Mouse (Mus musculus) granulocyte monocyte progenitor cell, adult 5-6 weeks (primary cell): ENCODE data around the gene Pdcd7. TPM values are rescaled to one million over a fixed set of nuclear protein-coding genes. Genes with fewer than 3 reads are reported as not detected.
"Not testable (repeated sequence)": the region's sequence is repeated elsewhere in the genome, so short reads cannot be mapped to it uniquely, and the experiment has no call there.

Source experiments
- ATAC-seq: replicated peaks from 2 replicates; pipeline ENCODE4 v1.8.0; 2016; ENCODE audit warnings: mild to moderate bottlenecking, moderate TSS enrichment, inconsistent platforms; ENCODE audit not compliant: poor library complexity, severe bottlenecking
- total RNA-seq, 2 experiments: library from RNA; stranded (forward) in 1 of 2; stranded (reverse) in 1 of 2; fragments of 200-712, 200-1000 nt in 1 of 2; fragments of >200 nt in 1 of 2; fragmentation: Nextera tagmentation in 1 of 2; gene quantifications; 2 replicates each; pipeline ENCODE4 v1.2.3; 2014 to 2017

Gene Pdcd7
- total RNA-seq (2014; fragmentation: Nextera tagmentation) (11.3 and 14.7 TPM in 2 replicates), total RNA-seq (2017) (23.0 and 40.2 TPM in 2 replicates)

DNA sequence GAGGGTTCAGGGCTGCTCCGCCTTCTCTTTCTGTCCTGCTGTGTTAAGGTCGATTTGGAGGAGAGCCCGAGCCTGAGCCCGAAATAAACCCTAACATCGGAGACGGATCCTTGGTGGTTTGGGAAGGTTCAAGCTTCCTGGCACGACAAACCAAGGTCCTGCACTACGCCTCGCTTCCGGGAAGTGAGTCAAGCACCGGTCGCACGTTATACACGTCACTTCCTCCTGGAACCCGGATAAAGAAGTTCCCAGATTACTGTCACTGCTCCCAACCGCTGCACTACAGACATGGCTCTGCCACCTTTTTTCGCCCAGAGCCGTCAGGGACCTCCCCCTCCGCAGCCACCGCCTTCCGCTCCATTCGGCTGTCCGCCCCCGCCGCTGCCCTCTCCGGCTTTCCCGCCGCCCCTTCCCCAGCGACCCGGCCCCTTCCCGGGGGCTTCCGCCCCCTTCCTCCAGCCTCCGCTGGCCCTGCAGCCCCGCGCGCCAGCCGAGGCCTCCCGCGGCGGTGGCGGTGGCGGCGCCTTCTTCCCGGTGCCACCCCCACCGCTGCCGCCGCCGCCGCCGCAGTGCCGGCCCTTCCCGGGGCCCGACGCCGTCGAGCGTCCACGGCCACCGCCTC, at the start of gene Pdcd7:
TSS of gene Pdcd7 (plus strand) at position 251 of the 622 bp plus-strand sequence.
- peak; percentile 98 for ATAC-seq

DNA sequence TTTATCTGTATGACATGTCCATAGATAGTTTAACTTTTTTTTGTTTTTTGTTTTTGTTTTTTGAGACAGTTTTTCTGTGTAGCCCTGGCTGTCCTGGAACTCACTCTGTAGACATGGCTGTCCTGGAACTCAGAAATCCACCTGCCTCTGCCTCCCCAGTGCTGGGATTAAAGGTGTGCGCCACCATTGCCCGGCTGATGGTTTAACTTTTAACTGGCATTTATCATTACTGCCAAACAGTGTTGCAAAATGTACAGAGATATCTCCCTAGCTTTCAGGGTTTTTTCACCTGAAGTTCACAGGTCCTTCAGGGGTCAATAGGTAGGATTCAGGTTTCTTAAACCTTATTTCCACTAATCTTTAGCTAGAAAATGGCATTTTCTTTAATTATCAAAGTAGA, 48.8 kb upstream of the Pdcd7 start:
- ATAC-seq, result no peak

DNA sequence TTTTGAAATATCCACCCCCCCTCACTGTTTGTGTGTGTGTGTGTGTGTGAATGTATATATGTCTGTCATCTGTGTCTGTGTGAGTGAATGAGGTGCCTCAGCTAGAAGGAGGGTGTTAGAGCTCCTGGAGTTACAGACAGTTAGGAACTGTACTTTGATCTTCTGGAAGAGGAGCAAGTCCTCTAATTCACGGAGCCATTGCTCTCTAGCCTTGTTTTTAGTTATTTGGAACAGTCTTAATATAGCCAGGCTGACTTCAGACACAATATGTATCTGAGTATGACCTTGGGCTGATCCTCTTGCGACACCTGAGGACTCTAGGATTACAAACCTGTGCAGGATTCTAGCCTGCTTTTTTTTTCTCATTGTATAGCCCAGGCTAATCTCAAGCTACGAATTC, 47.1 kb upstream of the Pdcd7 start:
- ATAC-seq, result no peak

DNA sequence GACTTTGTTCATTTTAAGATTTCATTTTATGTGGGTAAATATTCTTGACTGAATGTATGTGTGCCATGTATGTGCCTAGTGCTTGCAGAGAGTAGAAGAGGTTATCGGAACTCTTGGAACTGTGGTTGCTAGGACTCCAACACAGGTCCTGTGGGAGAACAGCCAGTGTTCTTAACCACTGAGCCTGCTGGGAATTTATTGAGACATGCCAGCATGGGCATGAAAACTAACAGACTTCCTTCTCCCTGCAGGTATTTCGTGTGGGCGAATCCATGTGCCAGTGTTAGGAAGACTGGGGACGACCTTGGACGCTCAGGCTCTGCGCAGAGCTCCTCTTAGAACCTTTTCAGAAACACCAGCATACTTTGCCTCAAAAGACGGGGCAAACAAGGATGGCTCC, 46.3 kb upstream of the Pdcd7 start:
- ATAC-seq, result no peak

DNA sequence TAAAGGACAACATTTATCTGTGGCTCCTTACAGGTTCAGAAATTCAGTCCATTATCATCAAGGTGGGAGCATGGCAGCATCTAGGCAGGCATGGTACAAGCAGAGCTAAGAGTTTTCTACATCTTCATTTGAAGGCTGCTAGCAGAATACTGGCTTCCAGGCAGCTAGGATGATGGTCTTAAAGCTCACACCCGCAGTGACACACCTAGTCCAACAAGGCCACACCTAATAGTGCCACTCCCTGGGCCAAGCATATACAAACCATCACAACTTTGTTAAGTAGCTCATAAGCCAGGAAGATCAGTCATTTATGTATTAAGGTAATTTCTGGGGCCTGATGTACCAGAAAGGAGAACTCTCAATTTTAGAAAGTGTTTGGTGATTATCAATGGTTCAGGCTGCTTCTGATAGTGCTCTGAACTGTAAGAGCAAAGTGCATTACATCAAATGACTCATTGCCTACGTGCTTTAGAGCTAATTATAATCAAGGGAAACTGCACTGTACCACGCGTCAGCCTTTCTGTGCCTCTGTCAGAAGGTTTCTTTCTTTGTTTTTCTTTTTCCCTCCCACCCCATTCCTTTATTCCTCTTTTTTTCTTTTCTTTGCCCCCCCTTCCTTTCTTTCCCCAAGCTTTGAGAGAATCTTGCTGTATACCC, 43.4 kb upstream of the Pdcd7 start:
- no peak for ATAC-seq

DNA sequence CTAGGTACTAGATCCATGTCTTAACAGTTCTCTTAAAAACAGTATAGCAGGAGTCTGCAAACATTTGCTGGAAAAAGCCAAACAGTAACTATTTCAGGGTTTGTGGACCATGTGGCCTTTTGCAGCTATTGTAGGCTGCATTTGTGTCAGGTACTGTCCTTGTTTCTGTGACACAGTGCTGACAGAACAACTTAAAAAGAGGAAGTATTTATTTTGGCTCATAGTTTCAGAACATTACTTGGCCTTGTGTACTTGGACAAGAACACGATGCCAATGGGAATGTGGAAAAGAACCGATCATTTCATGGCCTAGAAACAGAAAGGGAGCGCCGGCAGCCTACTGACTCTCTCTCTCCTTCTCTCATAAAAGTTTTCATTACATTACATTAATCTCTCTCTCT, 42.3 kb upstream of the Pdcd7 start:
- no peak for ATAC-seq

DNA sequence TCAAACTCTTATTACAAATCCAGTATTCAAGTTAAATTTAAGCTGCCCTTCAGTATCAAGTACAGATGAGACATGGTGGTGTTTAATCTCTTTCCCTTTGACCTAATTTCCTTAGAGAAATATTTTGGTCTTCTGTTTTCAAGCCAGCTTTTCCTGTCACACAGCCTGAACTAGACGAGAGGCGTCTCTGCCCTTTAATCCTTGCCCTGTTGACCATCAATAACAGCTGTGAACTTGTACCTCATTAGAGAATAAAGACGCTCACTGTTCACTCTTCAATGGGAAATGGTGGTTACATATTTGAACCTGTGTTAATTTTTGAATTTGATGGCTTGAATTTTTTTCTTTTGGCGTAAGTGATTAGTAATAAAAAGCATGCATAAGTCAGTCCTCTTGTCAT, 41.6 kb upstream of the Pdcd7 start:
- ATAC-seq, result no peak

DNA sequence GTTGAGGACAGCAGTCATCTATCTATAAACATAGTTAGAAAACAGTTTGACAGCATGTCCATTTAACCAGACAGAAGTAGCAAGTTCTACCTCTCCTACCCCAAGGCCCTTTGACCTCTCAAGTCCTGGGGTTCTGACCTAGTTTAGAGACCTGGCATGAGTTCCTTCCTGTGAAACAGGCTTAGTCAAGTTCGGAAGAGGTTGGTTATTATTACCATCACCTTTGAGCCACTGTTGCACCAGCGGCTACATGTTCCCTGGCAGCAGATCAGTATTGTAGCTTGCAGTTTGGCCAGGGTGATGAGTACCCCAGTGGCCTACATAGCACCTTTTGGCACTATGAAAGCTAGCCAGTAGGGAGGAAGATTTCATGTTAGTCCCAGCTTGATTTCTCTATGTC, 39.2 kb upstream of the Pdcd7 start:
- ATAC-seq, result no peak

DNA sequence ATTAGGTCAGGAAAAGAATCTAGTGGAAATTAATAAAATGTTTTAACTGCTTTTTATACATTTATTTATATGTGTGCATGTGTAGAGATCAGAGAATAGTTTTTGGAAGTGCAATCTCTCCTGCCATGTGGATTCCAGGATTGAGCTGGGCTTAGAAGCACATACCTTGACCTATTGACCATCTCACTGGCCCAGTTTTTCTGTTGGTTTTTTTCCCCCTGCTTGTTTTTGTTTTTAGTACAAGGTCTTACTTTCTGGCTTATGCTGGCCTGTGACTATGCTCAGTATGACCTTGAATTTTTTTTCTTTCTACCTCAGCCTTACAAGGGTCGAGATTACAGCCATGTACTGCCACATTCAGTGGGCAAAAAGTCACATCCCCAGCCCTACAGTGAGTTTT, 37.9 kb upstream of the Pdcd7 start:
- ATAC-seq, result no peak

DNA sequence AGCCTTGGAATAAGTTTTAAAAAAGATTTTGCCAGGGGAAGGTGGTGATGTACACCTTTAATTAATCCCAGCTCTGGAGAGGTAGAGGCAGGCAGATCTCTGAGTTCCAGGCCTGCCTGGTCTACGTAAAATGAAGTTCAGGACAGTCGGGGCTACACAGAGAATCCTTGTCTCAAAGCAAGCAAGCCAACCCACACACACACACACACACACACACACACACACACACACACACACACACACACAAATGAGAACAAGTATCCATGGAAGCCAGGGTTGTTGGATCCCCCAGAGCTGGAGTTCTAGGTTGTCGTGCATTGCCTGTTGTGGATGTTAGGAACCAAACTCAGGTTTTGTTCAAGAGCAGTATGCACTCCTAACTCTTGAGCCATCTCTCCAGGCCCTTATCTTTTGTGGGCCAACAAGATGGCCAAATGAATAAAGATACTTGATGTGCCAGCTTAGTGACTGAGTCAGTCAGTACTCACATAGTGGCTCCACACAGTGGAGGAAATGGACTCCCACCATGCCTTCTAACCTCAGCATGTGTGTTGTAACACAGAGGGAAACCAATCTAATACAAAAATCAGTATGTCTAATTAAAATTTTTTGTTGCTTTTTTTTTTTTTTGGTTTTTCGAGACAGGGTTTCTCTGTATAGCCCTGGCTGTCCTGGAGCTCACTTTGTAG, 33.1 kb upstream of the Pdcd7 start:
- peak; percentile 35 for ATAC-seq

DNA sequence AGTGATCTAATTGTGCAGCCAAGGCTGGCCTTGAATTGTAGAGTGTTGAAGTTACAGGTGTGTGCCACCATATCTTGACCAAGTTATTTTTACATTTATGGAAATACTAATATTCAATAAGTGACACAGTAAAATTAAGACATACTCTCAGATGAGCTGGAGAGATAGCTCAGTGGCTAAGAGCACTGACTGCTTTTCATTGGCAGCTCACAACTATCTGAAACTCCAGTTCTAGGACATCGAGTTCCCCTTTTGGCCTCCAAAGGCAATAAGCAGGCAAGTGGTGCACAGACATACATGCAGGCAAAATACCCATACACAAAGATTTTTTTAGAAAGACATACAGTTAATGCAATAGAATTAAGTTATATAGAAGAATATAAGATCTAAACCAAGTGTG, 32.1 kb upstream of the Pdcd7 start:
- no peak for ATAC-seq

DNA sequence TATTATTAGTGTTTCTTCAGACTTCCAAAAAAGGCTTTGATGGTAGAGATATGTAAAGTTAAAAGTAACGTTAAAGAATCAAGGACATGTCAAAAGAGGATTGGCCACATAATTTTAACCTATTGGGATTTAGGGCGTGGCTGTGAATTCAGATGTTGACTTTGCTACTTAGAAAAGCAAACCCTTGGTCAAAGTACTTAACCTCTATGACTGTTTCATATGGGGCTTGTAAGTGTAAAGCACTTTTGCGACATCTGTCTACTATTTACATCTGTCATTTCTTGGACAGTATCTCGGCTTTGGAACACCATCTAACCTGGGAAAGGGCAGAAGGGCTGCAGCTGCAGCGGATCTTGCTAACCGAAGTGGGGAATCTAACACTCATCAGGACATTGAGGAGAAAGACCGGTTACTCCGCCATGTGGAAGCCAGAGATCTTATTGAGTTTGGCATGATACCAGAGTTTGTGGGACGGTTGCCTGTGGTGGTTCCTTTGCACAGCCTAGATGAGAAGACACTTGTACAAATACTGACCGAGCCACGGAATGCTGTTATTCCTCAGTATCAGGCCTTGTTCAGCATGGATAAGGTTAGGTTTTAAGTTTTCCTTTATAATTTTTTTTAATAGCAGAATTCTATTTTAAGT, 23.5 kb upstream of the Pdcd7 start:
- no peak for ATAC-seq

DNA sequence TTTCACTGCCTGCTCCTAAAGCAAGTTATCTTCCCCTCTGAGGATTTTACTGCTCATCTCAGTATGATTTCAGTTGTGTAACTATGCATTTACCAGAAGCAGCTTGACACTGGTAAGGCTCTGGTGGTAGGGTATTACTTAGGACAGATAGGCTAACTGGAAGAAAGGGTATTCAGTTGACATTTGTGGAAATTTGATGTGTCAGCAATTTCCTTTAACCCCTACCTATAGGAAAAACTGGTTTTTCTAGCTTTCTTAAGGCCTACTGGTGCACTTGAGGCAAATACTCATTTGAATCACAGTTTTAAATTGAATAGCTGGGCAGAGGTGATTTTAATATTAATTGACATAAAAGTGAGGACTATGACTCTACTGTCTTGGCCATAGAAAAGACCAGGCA, 19.9 kb upstream of the Pdcd7 start:
- ATAC-seq, result no peak

DNA sequence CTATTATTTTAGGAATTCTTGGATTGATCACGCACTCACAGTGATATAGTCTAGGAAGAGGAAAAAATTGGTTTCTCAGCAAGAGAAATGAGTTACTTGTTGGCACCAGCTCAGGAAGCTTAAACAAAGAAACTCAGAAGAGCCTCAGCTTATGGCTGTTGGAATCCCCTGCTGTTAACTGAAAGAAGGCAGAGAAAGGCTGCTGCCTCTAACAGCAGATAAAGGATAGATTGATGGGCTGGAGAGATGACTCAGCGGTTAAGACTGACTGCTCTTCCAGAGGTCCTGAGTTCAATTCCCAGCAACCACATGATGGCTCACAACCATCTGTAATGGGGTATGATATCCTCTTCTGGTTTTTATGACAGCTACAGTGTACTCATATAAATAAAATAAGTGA, 18.5 kb upstream of the Pdcd7 start:
- ATAC-seq, result no peak

DNA sequence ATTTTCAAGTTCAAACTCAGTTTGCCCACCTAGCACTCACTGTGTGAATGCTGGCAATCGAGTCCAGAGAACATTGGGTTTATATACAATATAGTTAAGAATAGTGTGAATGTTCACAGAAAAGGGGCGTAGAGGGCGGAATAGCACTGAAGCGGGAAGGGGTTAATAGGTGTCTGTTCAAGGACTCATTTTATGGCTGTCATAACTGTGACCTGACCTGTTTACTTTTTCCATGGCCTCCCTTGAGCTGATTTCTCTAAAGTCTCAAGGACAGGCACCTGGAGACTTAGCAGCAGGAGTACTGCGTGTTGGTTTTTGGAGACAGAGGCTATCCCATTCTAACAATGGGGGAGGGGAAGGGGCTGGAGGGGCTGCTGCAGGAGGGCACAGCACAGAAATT, 11.9 kb upstream of the Pdcd7 start:
- no peak for ATAC-seq

DNA sequence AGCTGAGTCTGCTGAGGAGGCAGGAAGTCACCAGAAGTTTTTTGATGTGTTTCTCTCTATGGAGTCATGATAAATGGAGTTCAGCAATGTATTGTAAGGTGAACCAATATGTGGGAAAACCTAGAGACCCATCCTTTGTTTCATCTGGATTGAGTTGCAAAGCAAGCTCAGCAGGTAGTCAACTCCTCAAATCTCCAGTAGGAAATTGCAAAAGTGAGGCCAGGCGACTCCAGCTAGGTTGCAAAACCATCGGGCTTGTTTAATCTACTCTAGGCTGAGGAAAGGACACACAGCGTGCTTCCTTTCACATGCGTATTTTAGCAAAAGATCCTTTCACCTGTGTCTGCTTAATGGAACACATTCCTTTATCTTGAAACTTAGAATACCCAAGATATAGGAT, 6.8 kb upstream of the Pdcd7 start:
- no peak for ATAC-seq

DNA sequence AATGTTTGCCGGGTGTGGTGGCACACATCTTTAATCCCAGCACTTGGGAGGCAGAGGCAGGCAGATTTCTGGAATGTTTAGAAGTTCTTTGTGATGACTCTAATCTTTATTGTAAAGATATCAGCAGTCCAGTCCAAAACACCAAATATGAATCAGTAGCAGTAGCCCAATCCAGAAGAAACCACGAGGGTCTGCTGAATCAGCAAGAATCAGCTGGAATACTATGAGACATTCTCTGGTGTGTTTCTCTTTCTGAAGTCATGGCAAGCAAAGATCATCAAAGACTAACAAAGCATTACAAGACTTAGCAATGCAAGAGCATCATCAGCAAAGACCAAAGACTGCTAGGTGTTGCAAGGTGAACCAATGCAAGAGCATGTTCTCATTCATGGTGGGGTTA, 5.5 kb upstream of the Pdcd7 start:
- no peak for ATAC-seq

DNA sequence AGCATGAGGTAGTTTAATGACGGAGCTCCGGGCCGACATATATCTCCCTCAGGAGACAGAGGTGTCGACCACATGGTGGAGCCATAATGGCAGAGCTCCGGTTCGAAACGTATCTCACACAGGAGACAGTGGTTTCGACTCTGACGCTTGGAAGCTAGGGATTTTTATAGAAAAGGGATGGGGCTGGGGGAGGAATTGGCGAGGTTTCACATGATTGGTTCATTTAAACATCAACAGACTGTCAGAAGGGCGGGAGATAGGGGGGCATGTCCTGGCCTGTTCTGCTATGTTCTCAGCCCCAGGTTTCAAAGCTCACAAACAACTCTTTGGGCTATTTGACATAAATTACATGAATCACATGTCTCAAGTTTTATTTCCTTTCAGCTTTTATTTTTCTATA, 465 bp upstream of the Pdcd7 start:
- not testable (repeated sequence) for ATAC-seq

DNA sequence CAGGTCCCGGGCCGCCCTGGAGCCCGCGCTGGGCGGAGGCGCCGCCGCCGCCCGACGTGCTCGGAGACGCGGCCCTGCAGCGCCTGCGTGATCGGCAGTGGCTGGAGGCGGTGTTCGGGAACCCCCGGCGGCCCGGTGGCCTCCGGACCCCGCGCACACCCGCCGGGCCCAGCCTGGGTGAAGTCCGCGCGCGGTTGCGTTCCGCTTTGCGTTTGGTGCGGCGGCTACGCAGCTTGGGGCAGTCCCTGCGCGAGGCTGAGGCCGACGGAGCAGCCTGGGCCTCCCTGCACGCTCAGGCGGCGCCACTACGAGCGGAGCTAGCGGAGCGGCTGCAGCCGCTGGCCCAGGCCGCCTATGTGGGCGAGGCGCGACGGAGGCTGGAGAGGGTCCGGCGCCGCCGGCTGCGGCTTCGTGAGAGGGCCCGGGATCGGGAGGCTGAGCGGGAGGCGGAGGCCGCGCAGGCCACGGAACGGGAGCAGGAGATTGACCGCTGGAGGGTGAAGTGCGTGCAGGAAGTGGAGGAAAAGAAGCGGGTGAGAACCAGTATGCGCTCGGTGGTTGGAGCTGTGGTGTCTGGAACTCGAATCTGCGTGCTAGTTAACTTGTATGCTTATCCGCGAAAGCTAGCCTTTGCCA, 690 bp downstream of the Pdcd7 start:
- ATAC-seq, result peak; percentile 50

DNA sequence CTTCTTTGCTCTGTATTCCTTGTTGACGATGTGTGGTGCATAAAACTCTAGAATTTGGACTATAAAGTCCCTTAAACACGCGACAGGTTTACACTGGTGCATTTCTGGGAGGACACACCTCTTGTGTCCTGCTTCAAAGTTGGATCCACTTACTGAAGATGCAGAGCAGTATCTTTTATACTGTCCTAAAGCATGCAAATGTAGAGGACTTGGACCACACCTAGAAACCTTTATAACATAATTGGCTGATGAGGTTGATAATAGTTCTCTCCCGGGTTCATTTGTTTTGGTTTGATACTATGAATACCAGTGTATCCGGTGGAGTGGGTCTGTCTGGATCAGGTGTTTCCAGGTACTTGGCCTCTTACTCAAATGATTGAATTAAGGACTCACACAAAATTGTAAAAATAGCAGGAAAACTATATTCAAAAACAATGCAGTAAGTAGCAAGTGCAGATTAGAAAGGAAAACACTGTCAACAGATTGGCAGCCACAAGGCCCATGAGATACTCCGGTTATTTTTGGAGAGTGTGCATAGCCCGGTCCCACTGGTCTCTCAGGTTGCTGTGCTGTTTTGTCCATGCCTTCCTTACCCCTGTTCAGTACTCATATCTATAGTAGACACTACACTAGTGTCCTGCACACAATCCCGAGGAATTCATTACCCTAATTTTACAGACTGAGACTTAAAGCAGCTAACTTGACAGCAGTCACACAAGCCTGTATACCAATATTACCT, 1.4 kb downstream of the Pdcd7 start:
- no peak for ATAC-seq
